In genomic region chr2:77411612-77412011, GRCm38 (mm10) we compare ENCODE assay signal across 13 mouse cellular contexts.
"Had no signal": no experiment of that assay in that cellular context is flagged by ENCODE, and none has a peak within 500 bp of the region (broad histone marks: within the 10 kb centered on the region; RNA-seq: fewer than 3 reads in every experiment).

No protein-coding gene starts in this region.

- H3K4me3 ChIP-seq: limb, embryonic 13.5 days; midbrain, embryonic 12.5 days; myocyte; neural tube, embryonic 15.5 days had no signal

- H3K4me2 ChIP-seq: limb, embryonic 13.5 days; midbrain, embryonic 12.5 days; neural tube, embryonic 15.5 days had no signal

- H3K27ac ChIP-seq: limb, embryonic 13.5 days; liver, embryonic 14.5 days; midbrain, embryonic 12.5 days; neural tube, embryonic 15.5 days had no signal

- H3K27me3 ChIP-seq: limb, embryonic 13.5 days; midbrain, embryonic 12.5 days; neural tube, embryonic 15.5 days had no signal

- H3K4me1 ChIP-seq: limb, embryonic 13.5 days; midbrain, embryonic 12.5 days had no signal

- H3K9me3 ChIP-seq: limb, embryonic 13.5 days; midbrain, embryonic 12.5 days; neural tube, embryonic 15.5 days had no signal

- DNase-seq: kidney, adult 8-10 months; kidney, postnatal 36 days; layer of hippocampus, adult 9-11 months; layer of hippocampus, postnatal 36 days; lung, adult 18-20 months; right cerebral cortex, adult 18-20 months; right cerebral cortex, postnatal 25 days; thymus, postnatal 36 days had no signal

- H3K36me3 ChIP-seq: limb, embryonic 13.5 days; midbrain, embryonic 12.5 days; neural tube, embryonic 15.5 days had no signal

- H3K9ac ChIP-seq: limb, embryonic 13.5 days; liver, embryonic 14.5 days; midbrain, embryonic 12.5 days; neural tube, embryonic 15.5 days had no signal
